Mouse (Mus musculus) ES-Bruce4 (cell line): ENCODE measurements around the gene Mapt.

Experiments
- CTCF ChIP-seq: IDR thresholded peaks from one replicate; pipeline ENCODE4 v1.8.1; 2011; ENCODE audit warnings: low read depth, low read length
- EP300 ChIP-seq: IDR thresholded peaks from 2 replicates; pipeline ENCODE4 v1.6.1; 2011; ENCODE audit warnings: low read depth, low read length; ENCODE audit not compliant: insufficient read depth
- POLR2A ChIP-seq: IDR thresholded peaks from one replicate; pipeline ENCODE4 v1.8.1; 2011; ENCODE audit warnings: low read length; ENCODE audit not compliant: insufficient read depth

DNA sequence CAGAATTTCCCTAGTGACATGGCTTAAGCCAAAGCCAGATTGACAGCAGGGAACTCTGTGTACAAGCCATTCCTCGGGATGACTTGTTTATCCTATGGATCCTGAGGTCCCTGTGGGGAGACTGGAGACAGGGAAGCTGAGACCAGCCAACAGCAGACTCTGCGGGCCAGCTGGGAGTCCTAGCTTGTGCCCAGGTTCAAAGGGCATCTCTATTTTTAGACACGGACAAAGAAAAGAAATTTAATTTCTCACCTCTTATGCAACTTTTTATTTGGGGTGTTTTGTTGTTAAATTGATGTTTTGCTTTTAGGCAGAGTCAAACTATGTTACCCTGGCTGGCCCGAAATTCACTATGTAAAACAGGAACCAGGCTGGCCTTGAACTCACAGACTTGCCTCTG is 39.7 kb downstream of the Mapt start:
- TF ChIP-seq CTCF (no peak), POLR2A (no peak), EP300 (no peak)
